Mouse (Mus musculus): ENCODE data around the gene Ralbp1.

Gene Ralbp1

DNA sequence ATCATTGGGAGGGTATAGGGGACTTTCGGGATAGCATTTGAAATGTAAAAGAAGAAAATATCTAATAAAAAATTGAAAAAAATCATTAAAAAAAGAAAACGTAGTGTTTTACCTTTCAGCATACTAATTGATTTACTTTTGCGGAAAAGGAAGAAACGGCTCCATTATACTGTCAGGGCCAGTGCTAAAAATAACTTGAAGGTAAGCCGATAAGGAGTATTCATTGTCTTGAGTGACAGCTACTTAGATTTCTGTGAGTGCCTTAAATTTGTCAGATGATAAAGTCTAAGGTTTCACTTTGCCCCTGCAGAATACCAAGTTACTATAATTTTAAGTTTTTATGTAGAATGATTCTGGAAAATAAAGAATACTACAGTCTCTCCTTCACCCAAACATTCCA lies 65.4 kb downstream of the Ralbp1 start:
- H3K36me3 ChIP-seq (ENCODE audit: control insufficient read depth, insufficient read depth, low read length, poor library complexity, severe bottlenecking), result peaks cover 7% of the 10 kb centered on the region; the same call in 1 of the 2 replicates
- H3K27me3 ChIP-seq (ENCODE audit: control insufficient read depth, insufficient read depth, low read length, poor library complexity, severe bottlenecking), result no peaks in the 10 kb centered on the region
- no peak for DNase-seq (ENCODE audit: low read depth, low spot score)

- no peak for DNase-seq (ENCODE audit: low read depth, low spot score)
- peaks cover 16% of the 10 kb centered on the region for H3K36me3 ChIP-seq (ENCODE audit: control insufficient read depth, insufficient read depth, low read length, poor library complexity, severe bottlenecking)
Observed at GRCm38 (mm10) chr17:65813763-65814162, 71.8 kb downstream of the Ralbp1 start.

DNA sequence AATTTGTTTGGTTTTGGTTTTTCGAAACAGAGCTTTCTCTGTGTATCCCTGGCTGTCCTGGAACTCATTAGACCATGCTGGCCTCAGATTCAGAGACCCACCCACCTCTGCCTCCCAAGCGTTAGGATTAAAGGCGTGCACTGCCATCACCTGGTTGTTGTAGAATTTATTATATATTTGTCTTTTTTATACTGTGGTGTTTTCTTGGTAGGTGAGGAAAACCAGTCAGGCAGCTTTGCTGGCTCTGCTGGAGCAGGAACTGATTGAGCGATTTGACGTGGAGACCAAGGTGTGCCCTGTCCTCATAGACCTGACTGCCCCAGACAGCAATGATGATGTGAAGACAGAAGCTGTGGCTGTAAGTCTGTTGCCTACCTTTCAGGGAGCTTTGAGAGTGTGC lies 74.6 kb downstream of the Ralbp1 start:
- no peak for DNase-seq (ENCODE audit: low read depth, low spot score)
- no peaks in the 10 kb centered on the region for H3K27me3 ChIP-seq (ENCODE audit: control insufficient read depth, insufficient read depth, low read length, poor library complexity, severe bottlenecking)
- H3K36me3 ChIP-seq (ENCODE audit: control insufficient read depth, insufficient read depth, low read length, poor library complexity, severe bottlenecking), result peaks cover 14% of the 10 kb centered on the region

More at GRCm38 (mm10) chr17:65813763-65814162, 71.8 kb downstream of the Ralbp1 start:
- H3K27me3 ChIP-seq (ENCODE audit: control insufficient read depth, insufficient read depth, low read length, poor library complexity, severe bottlenecking), result no peaks in the 10 kb centered on the region

GRCm38 (mm10) chr17:65806416-65806815 lies 79.2 kb downstream of the Ralbp1 start:
- no peaks in the 10 kb centered on the region for H3K27me3 ChIP-seq (ENCODE audit: control insufficient read depth, insufficient read depth, low read length, poor library complexity, severe bottlenecking)
- peaks cover 5% of the 10 kb centered on the region; the same call in 1 of the 2 replicates for H3K36me3 ChIP-seq (ENCODE audit: control insufficient read depth, insufficient read depth, low read length, poor library complexity, severe bottlenecking)
- DNase-seq (ENCODE audit: low read depth, low spot score), result no peak

DNA sequence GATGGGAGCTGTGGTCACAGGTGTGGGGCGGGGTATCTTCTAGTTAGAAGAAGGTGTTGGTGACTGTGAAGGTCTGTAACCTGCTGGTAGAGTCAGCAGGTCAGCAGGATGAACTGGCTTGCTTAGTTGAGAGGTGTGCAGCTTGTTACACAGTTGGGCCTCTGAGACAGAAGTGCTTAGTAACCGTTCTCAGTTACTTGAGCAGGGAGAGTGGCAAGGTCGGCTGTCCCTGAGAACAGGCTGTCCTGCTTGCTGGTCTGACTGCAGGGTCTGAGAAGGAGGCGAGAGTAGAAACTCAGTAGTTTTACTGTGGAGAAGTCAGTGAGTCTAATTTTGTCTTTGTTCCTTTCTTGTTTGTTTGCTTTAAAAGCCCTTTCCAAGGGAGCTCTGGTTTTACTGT lies 79.6 kb downstream of the Ralbp1 start:
- DNase-seq (ENCODE audit: low read depth, low spot score), result no peak
- no peaks in the 10 kb centered on the region for H3K27me3 ChIP-seq (ENCODE audit: control insufficient read depth, insufficient read depth, low read length, poor library complexity, severe bottlenecking)
- H3K36me3 ChIP-seq (ENCODE audit: control insufficient read depth, insufficient read depth, low read length, poor library complexity, severe bottlenecking), result peaks cover 5% of the 10 kb centered on the region; the same call in 1 of the 2 replicates

GRCm38 (mm10) chr17:65802026-65802425 lies 83.6 kb downstream of the Ralbp1 start:
- no peak for DNase-seq (ENCODE audit: low read depth, low spot score)
- Histone ChIP-seq H3K36me3 (ENCODE audit: control insufficient read depth, insufficient read depth, low read length, poor library complexity, severe bottlenecking) (0 out of 2 replicates have a peak, but pooled peaks cover 5% of the 10 kb centered on the region), H3K27me3 (ENCODE audit: control insufficient read depth, insufficient read depth, low read length, poor library complexity, severe bottlenecking) (no peaks in the 10 kb centered on the region)

DNA sequence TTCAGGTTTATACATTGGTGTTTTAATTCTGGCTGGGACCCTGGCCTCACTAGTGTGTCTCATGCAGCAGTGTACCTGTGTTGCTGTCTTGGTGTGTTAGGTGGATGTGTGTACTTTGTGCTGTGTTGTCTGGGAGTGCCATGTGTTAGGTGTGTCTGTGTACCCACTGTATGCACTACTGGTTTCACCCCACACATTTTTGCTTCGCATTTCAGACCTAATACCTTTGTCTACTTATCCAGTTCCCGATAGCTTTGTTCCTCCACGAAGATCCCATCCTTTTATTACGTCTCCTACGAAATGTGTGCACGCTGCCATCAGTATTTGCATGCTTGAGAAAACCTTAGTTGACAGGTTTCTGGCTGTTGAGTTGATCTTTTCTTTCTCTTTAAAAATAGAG lies 85.1 kb downstream of the Ralbp1 start:
- DNase-seq (ENCODE audit: low read depth, low spot score), result no peak
- H3K36me3 ChIP-seq (ENCODE audit: control insufficient read depth, insufficient read depth, low read length, poor library complexity, severe bottlenecking), result 0 out of 2 replicates have a peak, but pooled peaks cover 5% of the 10 kb centered on the region
- no peaks in the 10 kb centered on the region for H3K27me3 ChIP-seq (ENCODE audit: control insufficient read depth, insufficient read depth, low read length, poor library complexity, severe bottlenecking)

DNA sequence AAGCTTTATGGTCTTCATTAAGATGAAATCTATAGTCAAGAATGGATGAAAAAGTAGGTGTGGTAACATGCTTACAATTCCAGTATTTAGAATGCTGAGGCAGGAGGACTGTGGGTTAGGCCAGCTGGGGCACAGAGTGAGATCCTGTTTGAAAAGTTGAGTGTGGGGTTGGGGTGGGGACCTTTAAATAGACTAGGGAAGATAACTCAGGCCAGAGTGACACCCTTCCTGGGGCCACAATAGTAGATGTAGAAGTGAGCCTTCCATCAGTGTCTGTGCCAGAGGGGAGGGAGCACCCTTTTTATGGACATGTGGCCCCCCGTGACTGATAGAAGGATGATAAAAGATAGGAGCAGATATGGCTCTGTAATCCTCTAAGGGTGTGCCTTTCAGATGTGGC lies 86.2 kb downstream of the Ralbp1 start:
- 0 out of 2 replicates have a peak, but pooled peaks cover 3% of the 10 kb centered on the region for H3K36me3 ChIP-seq (ENCODE audit: control insufficient read depth, insufficient read depth, low read length, poor library complexity, severe bottlenecking)
- DNase-seq (ENCODE audit: low read depth, low spot score), result no peak

GRCm38 (mm10) chr17:65798446-65798845 lies 87.2 kb downstream of the Ralbp1 start:
- H3K27me3 ChIP-seq (ENCODE audit: control insufficient read depth, insufficient read depth, low read length, poor library complexity, severe bottlenecking), result no peaks in the 10 kb centered on the region
- no peaks in the 10 kb centered on the region for H3K36me3 ChIP-seq (ENCODE audit: control insufficient read depth, insufficient read depth, low read length, poor library complexity, severe bottlenecking)
- DNase-seq (ENCODE audit: low read depth, low spot score), result peak; percentile 57

More for the DNA sequence above, 86.2 kb downstream of the Ralbp1 start:
- H3K27me3 ChIP-seq (ENCODE audit: control insufficient read depth, insufficient read depth, low read length, poor library complexity, severe bottlenecking), result no peaks in the 10 kb centered on the region

Data from splenic B cell, adult 2 months (primary cell).